29 mouse cellular contexts compared by ENCODE assay signal in the genomic region with DNA sequence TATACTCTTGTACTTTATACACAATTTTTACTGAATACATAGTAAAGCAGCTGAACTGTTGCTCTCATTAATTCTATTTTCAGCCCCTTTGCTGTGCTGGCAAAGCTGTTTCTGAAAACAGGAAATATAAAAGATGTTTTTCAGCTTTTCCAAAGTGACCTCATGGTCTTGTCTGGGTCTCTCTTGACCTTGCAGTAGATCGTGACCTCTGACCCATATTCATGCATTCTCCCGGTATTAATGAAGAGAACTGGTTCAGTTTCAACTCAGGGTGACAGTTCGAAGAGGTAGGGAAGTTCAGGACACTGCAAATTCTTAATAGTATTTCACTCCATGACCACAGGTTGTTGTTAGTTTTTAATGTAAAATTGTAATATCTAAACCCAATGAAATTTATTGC. TPM values are rescaled to one million over a fixed set of nuclear protein-coding genes. Genes with fewer than 3 reads are reported as not detected.
DNase-seq lines count a peak whose midpoint lies in the region; ATAC-seq and TF ChIP-seq lines count a peak whose summit lies in the region.
"Had no signal": no experiment of that assay in that cellular context is flagged by ENCODE, and none has a peak within 500 bp of the region (broad histone marks: within the 10 kb centered on the region; RNA-seq: fewer than 3 reads in every experiment).

No protein-coding gene starts in this region.

- H3K36me3 ChIP-seq in liver, adult 2 months (ENCODE audit: control insufficient read depth, insufficient read depth, low read length) = no peaks in the 10 kb centered on the region
- no peaks in the 10 kb centered on the region for H3K36me3 ChIP-seq in liver, embryonic 11.5 days (ENCODE audit: control insufficient read depth, insufficient read depth, low read length)
- H3K36me3 ChIP-seq: heart, embryonic 13.5 days; limb, embryonic 10.5 days; limb, embryonic 15.5 days; liver, embryonic 15.5 days; lung, embryonic 15.5 days; midbrain, embryonic 12.5 days; neural tube, embryonic 13.5 days had no signal

- H3K4me3 ChIP-seq in liver, adult 2 months (ENCODE audit: insufficient read depth, low read depth, low read length) = no peak overlapping the region
- H3K4me3 ChIP-seq in liver, embryonic 11.5 days (ENCODE audit: low read depth, low read length) = no peak overlapping the region
- H3K4me3 ChIP-seq: erythroblast, embryonic 14.5 days; heart, embryonic 13.5 days; limb, embryonic 10.5 days; limb, embryonic 15.5 days; liver, embryonic 15.5 days; lung, embryonic 15.5 days; midbrain, embryonic 12.5 days; neural tube, embryonic 13.5 days had no signal

- TF ChIP-seq CTCF in liver, adult 2 months (IDR thresholded peaks at IDR 0.05; ENCODE audit: low read depth, low read length) = no peak

- TF ChIP-seq POLR2A in liver, adult 2 months (IDR thresholded peaks at IDR 0.05; ENCODE audit: extremely low read depth, insufficient read depth, low read length) = no peak

- no peaks in the 10 kb centered on the region for H3K4me1 ChIP-seq in liver, adult 2 months (ENCODE audit: control insufficient read depth, insufficient read depth, low read length)
- no peaks in the 10 kb centered on the region for H3K4me1 ChIP-seq in liver, embryonic 11.5 days (replicated peaks; ENCODE audit: control insufficient read depth, insufficient read depth, low read length)
- H3K4me1 ChIP-seq: heart, embryonic 13.5 days; limb, embryonic 10.5 days; limb, embryonic 15.5 days; liver, embryonic 15.5 days; midbrain, embryonic 12.5 days; neural tube, embryonic 13.5 days had no signal

- DNase-seq in embryo, embryonic 10.5 days (ENCODE audit: low spot score) = peak; percentile 16
- DNase-seq in embryo, embryonic 10 days (ENCODE audit: low spot score) = no peak
- peak; percentile 8 to 15 for DNase-seq in heart, postnatal 10 days
- DNase-seq in heart, postnatal 4 days = no peak
- DNase-seq in liver, adult 2 months (ENCODE audit: extremely low read depth, low read depth, low spot score) = peak; percentile 19
- no peak for DNase-seq in liver, embryonic 11.5 days (ENCODE audit: low spot score)
- peak; percentile 42 for DNase-seq in kidney, postnatal 14 days
- DNase-seq in cerebellum, adult 9-11 months = no peak
- DNase-seq: adrenal gland, adult 2 months; adrenal gland, postnatal 36 days; cerebellum, adult 2 months; cerebellum, postnatal 25 days; forebrain, postnatal 0 days; heart, postnatal 14 days; layer of hippocampus, adult 9-11 months; right cerebral cortex, postnatal 4 days; thymus, adult 18-20 months; thymus, postnatal 25 days had no signal

- WGBS in liver, adult 2 months = 60% methylated on average over 3 of the region's 3 CpGs
- 68% methylated on average over 3 of the region's 3 CpGs for WGBS in liver, embryonic 11.5 days

- H3K4me2 ChIP-seq in liver, embryonic 11.5 days = no peak overlapping the region
- H3K4me2 ChIP-seq: heart, embryonic 13.5 days; limb, embryonic 15.5 days; liver, embryonic 15.5 days; lung, embryonic 15.5 days; midbrain, embryonic 12.5 days; neural tube, embryonic 13.5 days had no signal

- no peak overlapping the region for H3K9ac ChIP-seq in liver, adult 2 months (ENCODE audit: low read depth, low read length)
- no peak overlapping the region for H3K9ac ChIP-seq in liver, embryonic 11.5 days (ENCODE audit: low read depth, low read length)
- H3K9ac ChIP-seq: forebrain, postnatal 0 days; heart, embryonic 13.5 days; limb, embryonic 15.5 days; liver, embryonic 15.5 days; lung, embryonic 15.5 days; midbrain, embryonic 12.5 days; neural tube, embryonic 13.5 days had no signal

- intact Hi-C loops in heart, postnatal 10 days (cut with DNase I) = no loop called here

- no peak overlapping the region for H3K27ac ChIP-seq in liver, adult 2 months (replicated peaks; ENCODE audit: insufficient read depth, low read depth, low read length)
- H3K27ac ChIP-seq in liver, embryonic 11.5 days (ENCODE audit: low read depth, low read length) = no peak overlapping the region
- H3K27ac ChIP-seq: heart, embryonic 13.5 days; limb, embryonic 10.5 days; limb, embryonic 15.5 days; liver, embryonic 15.5 days; lung, embryonic 15.5 days; midbrain, embryonic 12.5 days; neural tube, embryonic 13.5 days had no signal

- ATAC-seq in liver, embryonic 11.5 days (replicated peaks; ENCODE audit: low FRiP score) = no peak
- ATAC-seq: activated CD4-positive, CD25-positive, alpha-beta regulatory T cell, adult 4 months; forebrain, postnatal 0 days; hindbrain, embryonic 16.5 days had no signal

- H3K9me3 ChIP-seq in liver, embryonic 11.5 days (ENCODE audit: control insufficient read depth, low read length) = no peaks in the 10 kb centered on the region
- H3K9me3 ChIP-seq: heart, embryonic 13.5 days; limb, embryonic 10.5 days; limb, embryonic 15.5 days; liver, embryonic 15.5 days; lung, embryonic 15.5 days; midbrain, embryonic 12.5 days; neural tube, embryonic 13.5 days had no signal

- H3K27me3 ChIP-seq in liver, adult 2 months (ENCODE audit: control insufficient read depth, insufficient read depth, low read length) = no peaks in the 10 kb centered on the region
- no peaks in the 10 kb centered on the region for H3K27me3 ChIP-seq in liver, embryonic 11.5 days (replicated peaks; ENCODE audit: control insufficient read depth, insufficient read depth, low read length)
- H3K27me3 ChIP-seq: CH12.LX; heart, embryonic 13.5 days; limb, embryonic 15.5 days; liver, embryonic 15.5 days; lung, embryonic 15.5 days; midbrain, embryonic 12.5 days; neural tube, embryonic 13.5 days had no signal

- H3K79me2 ChIP-seq in liver, adult 2 months (ENCODE audit: control insufficient read depth, insufficient read depth, low read length) = no peaks in the 10 kb centered on the region

RNA-seq across cellular contexts. Expression of a gene that starts 56.7 kb away (rescaled TPM):
- 10 to 100 TPM; 60.4 to 71.1 TPM for total RNA-seq in heart, postnatal 10 days (2021)
- 10 to 100 TPM; 69.0 to 72.1 TPM for total RNA-seq in heart, postnatal 4 days (2021)
- total RNA-seq in liver, adult 2 months (2014; rRNA removed) = 5.4 and 7.3 TPM in 2 replicates
- polyA plus RNA-seq in liver, adult 2 months (2012; rRNA removed) = 3.7 and 4.8 TPM in 2 replicates
- 11.2 and 11.7 TPM in 2 replicates for polyA plus RNA-seq in liver, embryonic 11.5 days (2014; fragmentation: Nextera tagmentation; extraction: Ambion mirVana)

Comparison
In these comparisons a context has a peak if more than half of its experiments do, and no peak if none do; other contexts are left out.
1. DNase-seq: peak in embryo, embryonic 10.5 days (single experiment), heart, postnatal 10 days (2 of 2), liver, adult 2 months (single experiment) and kidney, postnatal 14 days (single experiment); none in embryo, embryonic 10 days (single experiment), heart, postnatal 4 days (single experiment), liver, embryonic 11.5 days (single experiment) and cerebellum, adult 9-11 months (single experiment).